ENCODE assay signal across 8 mouse cellular contexts in the genomic region with DNA sequence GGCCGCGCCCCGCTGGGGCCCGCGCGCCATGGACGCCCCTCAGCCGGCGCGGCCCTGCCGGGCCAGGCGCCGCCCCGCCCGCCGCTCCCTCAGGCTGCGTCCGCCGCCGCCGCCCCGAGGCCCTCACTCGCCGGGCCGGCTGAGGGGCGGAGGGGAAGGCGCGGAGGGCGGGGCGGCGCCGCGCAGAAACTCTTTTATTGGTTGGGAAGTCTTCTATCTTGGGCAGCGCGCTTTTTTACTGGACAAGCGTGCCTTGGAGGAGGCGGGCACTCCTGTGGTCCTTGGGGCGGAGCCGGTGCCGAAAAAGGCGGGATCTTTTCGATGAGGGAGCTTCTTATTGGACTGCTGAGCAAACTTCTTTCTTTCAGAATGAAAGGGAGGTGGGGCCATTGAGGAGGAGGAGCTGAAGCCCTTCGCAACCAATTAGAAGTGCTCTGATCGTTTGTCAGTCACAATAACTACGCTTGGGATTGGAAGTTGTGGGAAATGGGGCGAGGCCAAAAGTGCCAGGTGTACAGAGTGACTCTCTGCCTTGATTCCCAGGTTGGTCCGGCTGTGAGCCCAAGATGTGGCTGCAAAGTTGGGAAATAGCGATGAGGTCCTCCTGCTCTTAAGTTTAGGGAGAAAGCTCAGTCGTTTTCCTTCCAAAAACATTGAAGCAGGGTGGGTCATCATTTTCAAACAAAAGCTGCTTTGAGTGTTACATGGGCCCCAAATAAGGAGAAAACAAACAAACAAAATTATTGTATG. TPM values are rescaled to one million over a fixed set of nuclear protein-coding genes. Genes with fewer than 3 reads are reported as not detected.
DNase-seq lines count a peak whose midpoint lies in the region; ATAC-seq lines count a peak whose summit lies in the region.

A gene (minus strand): TSS at position 118 of the 750 bp plus-strand sequence.

- ATAC-seq in megakaryocyte progenitor cell, adult 5-6 weeks (replicated peaks; ENCODE audit: poor library complexity), result peak; percentile 89

- DNase-seq in adipocyte (ENCODE audit: low spot score), result peak; percentile 100
- peak; percentile 99 for DNase-seq in embryo, embryonic 10 days (ENCODE audit: low spot score)
- peak; percentile 93 for DNase-seq in gastrocnemius, postnatal 10 days
- peak; percentile 100 for DNase-seq in induced T-regulatory cell, adult 2 months (ENCODE audit: low read depth)
- peak; percentile 99 for DNase-seq in left cerebral cortex, adult 9 months (ENCODE audit: low spot score in 2 of 2)
- peak; percentile 95 for DNase-seq in right cerebral cortex, postnatal 14 days
- DNase-seq in urinary bladder, postnatal 36 days (ENCODE audit: low spot score in 2 of 2), result peak; percentile 97 to 99

RNA-seq across cellular contexts. Expression of the gene that starts here (rescaled TPM):
- 10 to 100 TPM; 38.2 to 42.4 TPM for total RNA-seq in gastrocnemius, postnatal 10 days (2021)
- total RNA-seq in megakaryocyte progenitor cell, adult 5-6 weeks (2015), result 45.4 and 50.2 TPM in 2 replicates
- total RNA-seq in megakaryocyte progenitor cell, adult 5-6 weeks (2017), result 33.6 and 33.9 TPM in 2 replicates

Comparison
In these comparisons a context has a peak if more than half of its experiments do, and no peak if none do; other contexts are left out.
1. Peak in every context shown above with its lines: DNase-seq and ATAC-seq.